Mouse (Mus musculus) neural tube, embryonic 11.5 days (tissue): ENCODE measurements around the gene Olfr1375. TPM values are rescaled to one million over a fixed set of nuclear protein-coding genes. Genes with fewer than 3 reads are reported as not detected.
"Not testable (repeated sequence)": the region's sequence is repeated elsewhere in the genome, so short reads cannot be mapped to it uniquely, and the experiment has no call there.

Experiments used
- ATAC-seq: fragments of 200-750 bp; cut with Nextera tagmentation; 2 replicates; pipeline ENCODE4 v1.8.0; 2017; ENCODE audit warnings: moderate number of reproducible peaks, mild to moderate bottlenecking, moderate TSS enrichment, moderate library complexity; ENCODE audit not compliant: insufficient read depth, low FRiP score, low TSS enrichment
- DNase-seq: peaks from one replicate; pipeline ENCODE4 v3.0.0-alpha.2; 2015; ENCODE audit warnings: low spot score
- H3K27ac ChIP-seq: fragments of 300-500 bp; sonication (generic); 2 replicates; pipeline ENCODE4 v1.5.1; 2014; ENCODE audit warnings: low read depth, mild to moderate bottlenecking, low read length
- H3K27me3 ChIP-seq: fragments of 300-500 bp; sonication (generic); 2 replicates; pipeline ENCODE4 v1.6.1; 2014; ENCODE audit warnings: mild to moderate bottlenecking, low read length, mixed read lengths; ENCODE audit not compliant: control insufficient read depth, insufficient read depth
- H3K36me3 ChIP-seq: fragments of 300-500 bp; sonication (generic); 2 replicates; pipeline ENCODE4 v1.6.1; 2014; ENCODE audit warnings: mild to moderate bottlenecking, low read length, moderate library complexity, mixed read lengths; ENCODE audit not compliant: control insufficient read depth, insufficient read depth
- H3K4me1 ChIP-seq: fragments of 300-500 bp; sonication (generic); 2 replicates; pipeline ENCODE4 v1.6.1; 2014; ENCODE audit warnings: low read length, mixed read lengths; ENCODE audit not compliant: control insufficient read depth, insufficient read depth
- H3K4me2 ChIP-seq: fragments of 300-500 bp; sonication (generic); 2 replicates; pipeline ENCODE4 v1.6.1; 2014; ENCODE audit warnings: low read depth, mild to moderate bottlenecking, moderate library complexity
- H3K4me3 ChIP-seq: fragments of 300-500 bp; sonication (generic); 2 replicates; pipeline ENCODE4 v1.5.1; 2014; ENCODE audit warnings: low read depth, low read length
- H3K9ac ChIP-seq: fragments of 300-500 bp; sonication (generic); 2 replicates; pipeline ENCODE4 v1.6.1; 2014; ENCODE audit warnings: mild to moderate bottlenecking, low read length
- H3K9me3 ChIP-seq: fragments of 300-500 bp; sonication (generic); 2 replicates; pipeline ENCODE4 v1.6.1; 2016; ENCODE audit warnings: low read length; ENCODE audit not compliant: control insufficient read depth
- WGBS: fragments of 180-500 bp; shearing (Covaris S2); extraction: QIAGEN DNeasy Blood & Tissue Kit; methylation state at CpG from one replicate; pipeline ENCODE4 v1.1.7; 2014; 5-methylcytosine and 5-hydroxymethylcytosine counted together
- polyA plus RNA-seq: library from polyadenylated mRNA; unstranded; fragments of >200 nt; fragmentation: Nextera tagmentation; extraction: Ambion mirVana; gene quantifications from 2 replicates; pipeline ENCODE4 v1.2.1, GENCODE M21; 2014

The Olfr1375 gene
- polyA plus RNA-seq = not detected in 2 replicates

- not testable (repeated sequence) for H3K4me1 ChIP-seq, H3K9me3 ChIP-seq, H3K4me3 ChIP-seq, H3K4me2 ChIP-seq, ATAC-seq, DNase-seq, H3K27me3 ChIP-seq, H3K9ac ChIP-seq, H3K36me3 ChIP-seq, H3K27ac ChIP-seq
- 80% methylated on average over 3 of the region's 3 CpGs for WGBS
These were observed at the start of gene Olfr1375 for GRCm38 (mm10) chr11:51047809-51048208. Olfr1375 (plus strand) TSS chr11:51048109.

- no peaks in the 10 kb centered on the region for H3K4me1 ChIP-seq
- H3K36me3 ChIP-seq = no peaks in the 10 kb centered on the region
- H3K27me3 ChIP-seq = no peaks in the 10 kb centered on the region
- 80% methylated on average over 5 of the region's 5 CpGs for WGBS
- no peak within 1 kb of the TSS for H3K4me3 ChIP-seq
- H3K4me2 ChIP-seq = no peak within 1 kb of the TSS
- H3K9ac ChIP-seq = no peak within 1 kb of the TSS
- no peak for ATAC-seq
- H3K9me3 ChIP-seq = no peaks in the 10 kb centered on the region
- no peak for DNase-seq
- H3K27ac ChIP-seq = no peak within 1 kb of the TSS
These were observed 44.6 kb upstream of the Olfr1375 start, which contains the start of gene Olfr51 for GRCm38 (mm10) chr11:51003296-51003695. Olfr51 (plus strand) TSS chr11:51003596.

GRCm38 (mm10) chr11:51011821-51012220 is 36.1 kb upstream of the Olfr1375 start:
- Histone ChIP-seq H3K27me3 (no peaks in the 10 kb centered on the region), H3K4me3 (no peak overlapping the region), H3K9me3 (no peaks in the 10 kb centered on the region), H3K4me2 (no peak overlapping the region), H3K36me3 (no peaks in the 10 kb centered on the region), H3K27ac (no peak overlapping the region), H3K9ac (no peak overlapping the region), H3K4me1 (no peaks in the 10 kb centered on the region)
- WGBS = 91% methylated on average over 5 of the region's 5 CpGs
- DNase-seq = no peak
- no peak for ATAC-seq

- WGBS = 65% methylated on average over 1 of the region's 1 CpGs
- Histone ChIP-seq H3K9me3 (no peaks in the 10 kb centered on the region), H3K27ac (no peak within 1 kb of the TSS), H3K4me3 (no peak within 1 kb of the TSS), H3K36me3 (no peaks in the 10 kb centered on the region), H3K4me1 (no peaks in the 10 kb centered on the region), H3K4me2 (no peak within 1 kb of the TSS), H3K27me3 (no peaks in the 10 kb centered on the region), H3K9ac (no peak within 1 kb of the TSS)
- DNase-seq (no peak), ATAC-seq (no peak)
These were observed 34.0 kb upstream of the Olfr1375 start, which contains the start of gene Olfr54 for GRCm38 (mm10) chr11:51013936-51014335. Olfr54 (plus strand) TSS chr11:51014236.

- WGBS = 63% methylated on average over 2 of the region's 2 CpGs
- ATAC-seq = no peak
- Histone ChIP-seq H3K27me3 (no peaks in the 10 kb centered on the region), H3K4me1 (no peaks in the 10 kb centered on the region), H3K27ac (no peak overlapping the region), H3K9ac (no peak overlapping the region), H3K4me2 (no peak overlapping the region), H3K4me3 (no peak overlapping the region), H3K36me3 (no peaks in the 10 kb centered on the region), H3K9me3 (no peaks in the 10 kb centered on the region)
- no peak for DNase-seq
These were observed 31.6 kb upstream of the Olfr1375 start for GRCm38 (mm10) chr11:51016341-51016740.

GRCm38 (mm10) chr11:51026811-51027210 is 21.1 kb upstream of the Olfr1375 start:
- H3K4me2 ChIP-seq, H3K9me3 ChIP-seq, H3K27me3 ChIP-seq, DNase-seq, H3K4me1 ChIP-seq, H3K9ac ChIP-seq, H3K27ac ChIP-seq, H3K4me3 ChIP-seq, H3K36me3 ChIP-seq, ATAC-seq: not testable (repeated sequence)
- WGBS = 91% methylated on average over 7 of the region's 11 CpGs

GRCm38 (mm10) chr11:51029381-51029780 is 18.5 kb upstream of the Olfr1375 start:
- H3K9ac ChIP-seq, H3K4me2 ChIP-seq, ATAC-seq, H3K4me1 ChIP-seq, H3K4me3 ChIP-seq, H3K36me3 ChIP-seq, H3K9me3 ChIP-seq, H3K27ac ChIP-seq, DNase-seq, H3K27me3 ChIP-seq: not testable (repeated sequence)
- 61% methylated on average over 8 of the region's 8 CpGs for WGBS

- H3K4me2 ChIP-seq = no peak overlapping the region
- no peaks in the 10 kb centered on the region for H3K4me1 ChIP-seq
- no peak overlapping the region for H3K4me3 ChIP-seq
- H3K9ac ChIP-seq = no peak overlapping the region
- WGBS = 53% methylated on average over 2 of the region's 2 CpGs
- H3K27ac ChIP-seq = no peak overlapping the region
- H3K36me3 ChIP-seq = no peaks in the 10 kb centered on the region
- H3K27me3 ChIP-seq = no peaks in the 10 kb centered on the region
- ATAC-seq (no peak), DNase-seq (no peak)
- no peaks in the 10 kb centered on the region for H3K9me3 ChIP-seq
These were observed 17.7 kb upstream of the Olfr1375 start for GRCm38 (mm10) chr11:51030225-51030624.

- no peaks in the 10 kb centered on the region for H3K27me3 ChIP-seq
- H3K9me3 ChIP-seq = no peaks in the 10 kb centered on the region
- no peak overlapping the region for H3K27ac ChIP-seq
- no peak overlapping the region for H3K4me2 ChIP-seq
- H3K4me1 ChIP-seq = no peaks in the 10 kb centered on the region
- H3K4me3 ChIP-seq = no peak overlapping the region
- peak; percentile 24 for DNase-seq
- ATAC-seq = no peak
- no peak overlapping the region for H3K9ac ChIP-seq
- WGBS = 24% methylated on average over 1 of the region's 1 CpGs
- H3K36me3 ChIP-seq = no peaks in the 10 kb centered on the region
These were observed 15.1 kb upstream of the Olfr1375 start for GRCm38 (mm10) chr11:51032851-51033250.
